Mouse (Mus musculus): ENCODE results near the gene Nrgn.

- no peak for TF ChIP-seq CTCF (conservative IDR thresholded peaks at IDR 0.05; ENCODE audit: insufficient read depth, insufficient read length, low read depth, low read length)
- no peak for TF ChIP-seq POLR2A (IDR thresholded peaks at IDR 0.05; ENCODE audit: low read depth, low read length)
These were observed 38.2 kb downstream of the Nrgn start for GRCm38 (mm10) chr9:37514456-37514855.
